Mouse (Mus musculus) bone marrow, adult 2 months (tissue): ENCODE results near the gene Aim2. TPM values are rescaled to one million over a fixed set of nuclear protein-coding genes. Genes with fewer than 3 reads are reported as not detected.
"Not testable (repeated sequence)": the region's sequence is repeated elsewhere in the genome, so short reads cannot be mapped to it uniquely, and the experiment has no call there.

Source experiments
- H3K27ac ChIP-seq: fragments of 200-500 bp; 2 replicates; pipeline ENCODE4 v1.5.1; 2012; ENCODE audit warnings: low read depth, mild to moderate bottlenecking, control low read depth, inconsistent platforms, low read length; ENCODE audit not compliant: control insufficient read depth, poor library complexity, insufficient read depth
- H3K4me1 ChIP-seq: fragments of 200-500 bp; 2 replicates; pipeline ENCODE4 v1.6.1; 2011; ENCODE audit warnings: low read length; ENCODE audit not compliant: control insufficient read depth, insufficient read depth
- H3K4me3 ChIP-seq: fragments of 200-500 bp; replicated peaks from 2 replicates; pipeline ENCODE3; 2011; ENCODE audit warnings: mild to moderate bottlenecking, low read depth, low read length, control low read depth; ENCODE audit not compliant: control insufficient read depth
- CTCF ChIP-seq: fragments of 200-500 bp; IDR thresholded peaks from 2 replicates; pipeline ENCODE4 v1.5.1; 2011; ENCODE audit warnings: low read length, control low read depth; ENCODE audit not compliant: control insufficient read depth, insufficient read depth
- POLR2A ChIP-seq: fragments of 200-500 bp; IDR thresholded peaks from 2 replicates; pipeline ENCODE4 v1.6.1; 2011; ENCODE audit warnings: low read depth, mild to moderate bottlenecking, control low read depth, low read length, borderline replicate concordance; ENCODE audit not compliant: control insufficient read depth
- WGBS: fragments of 180-500 bp; shearing (Covaris S2); methylation state at CpG from one replicate; pipeline ENCODE4 v1.1.7; 2018; 5-methylcytosine and 5-hydroxymethylcytosine counted together
- polyA plus RNA-seq: library from polyadenylated mRNA; stranded (reverse); fragments of >200 nt; gene quantifications from 2 replicates; pipeline ENCODE4 v1.2.4, GENCODE M21; 2011; ENCODE audit warnings: low replicate concordance; ENCODE audit not compliant: missing spikeins, insufficient read depth, insufficient read length

Aim2 gene
- 13.1 and 29.2 TPM in 2 replicates for polyA plus RNA-seq

- 21% methylated on average over 10 of the region's 10 CpGs for WGBS
- H3K27ac ChIP-seq, result no peak within 1 kb of the TSS
Observed at GRCm38 (mm10) chr1:173350372-173350957, at the start of gene Aim2. Gene Aim2 (plus strand): TSS chr1:173350879.

GRCm38 (mm10) chr1:173302795-173303194, 47.9 kb upstream of the Aim2 start:
- 60% methylated on average over 3 of the region's 3 CpGs for WGBS
- H3K4me1 ChIP-seq, H3K4me3 ChIP-seq, H3K27ac ChIP-seq: not testable (repeated sequence)

More at GRCm38 (mm10) chr1:173350372-173350957, at the start of gene Aim2:
- no peak for TF ChIP-seq CTCF
- TF ChIP-seq POLR2A, result no peak
- Histone ChIP-seq H3K4me1 (no peaks in the 10 kb centered on the region; the same call in 1 of the 2 replicates), H3K4me3 (peak within 1 kb of the TSS; percentile 2)

- 29% methylated on average over 7 of the region's 7 CpGs for WGBS
- H3K4me1 ChIP-seq, H3K27ac ChIP-seq, H3K4me3 ChIP-seq: not testable (repeated sequence)
Observed at GRCm38 (mm10) chr1:173313535-173314050, 37.1 kb upstream of the Aim2 start.

- Histone ChIP-seq H3K27ac (no peak overlapping the region), H3K4me3 (no peak overlapping the region), H3K4me1 (no peaks in the 10 kb centered on the region)
- no peak for TF ChIP-seq POLR2A
- TF ChIP-seq CTCF, result no peak
- 81% methylated on average over 3 of the region's 3 CpGs for WGBS
Observed at GRCm38 (mm10) chr1:173315725-173316124, 35.0 kb upstream of the Aim2 start.

GRCm38 (mm10) chr1:173317925-173318477, 32.7 kb upstream of the Aim2 start:
- 64% methylated on average over 2 of the region's 2 CpGs for WGBS
- Histone ChIP-seq H3K4me1 (no peaks in the 10 kb centered on the region), H3K4me3 (no peak overlapping the region), H3K27ac (no peak overlapping the region)
- no peak for TF ChIP-seq POLR2A
- no peak for TF ChIP-seq CTCF

- 87% methylated on average over 8 of the region's 8 CpGs for WGBS
- H3K4me3 ChIP-seq, result no peak overlapping the region
- no peaks in the 10 kb centered on the region for H3K4me1 ChIP-seq
- no peak overlapping the region for H3K27ac ChIP-seq
- TF ChIP-seq CTCF, result no peak
Observed at GRCm38 (mm10) chr1:173321593-173322248, 29.0 kb upstream of the Aim2 start.

- WGBS, result 58% methylated on average over 6 of the region's 6 CpGs
- Histone ChIP-seq H3K4me3 (no peak overlapping the region), H3K4me1 (no peaks in the 10 kb centered on the region; the same call in 1 of the 2 replicates), H3K27ac (no peak overlapping the region)
- no peak for TF ChIP-seq POLR2A
- no peak for TF ChIP-seq CTCF
Observed at GRCm38 (mm10) chr1:173322249-173322627, 28.4 kb upstream of the Aim2 start.

- 31% methylated on average over 5 of the region's 5 CpGs for WGBS
- Histone ChIP-seq H3K4me3 (no peak overlapping the region), H3K4me1 (no peaks in the 10 kb centered on the region; the same call in 1 of the 2 replicates), H3K27ac (no peak overlapping the region)
- TF ChIP-seq CTCF (peak; percentile 64), POLR2A (no peak)
Observed at GRCm38 (mm10) chr1:173323839-173324585, 26.7 kb upstream of the Aim2 start.
